Mouse (Mus musculus) olfactory bulb, adult 2 months (tissue): Measurements from ENCODE around the gene Olfr332. TPM values are rescaled to one million over a fixed set of nuclear protein-coding genes. Genes with fewer than 3 reads are reported as not detected.
"Not testable (repeated sequence)": the region's sequence is repeated elsewhere in the genome, so short reads cannot be mapped to it uniquely, and the experiment has no call there.

Experiments
- H3K27ac ChIP-seq: fragments of 200-500 bp; 2 replicates; pipeline ENCODE4 v1.5.1; 2012; ENCODE audit warnings: low read depth, low read length; ENCODE audit not compliant: insufficient read depth
- H3K4me1 ChIP-seq: fragments of 200-500 bp; 2 replicates; pipeline ENCODE4 v1.6.1; 2012; ENCODE audit warnings: low read length; ENCODE audit not compliant: control insufficient read depth, insufficient read depth
- H3K4me3 ChIP-seq: fragments of 200-500 bp; 2 replicates; pipeline ENCODE4 v1.5.1; 2012; ENCODE audit warnings: mild to moderate bottlenecking, low read depth, low read length, moderate library complexity; ENCODE audit not compliant: insufficient read depth
- CTCF ChIP-seq: fragments of 200-500 bp; IDR thresholded peaks from 2 replicates; pipeline ENCODE4 v1.5.1; 2012; ENCODE audit warnings: low read depth, mild to moderate bottlenecking, low read length, moderate library complexity; ENCODE audit not compliant: insufficient read depth
- POLR2A ChIP-seq: fragments of 200-500 bp; IDR thresholded peaks from 2 replicates; pipeline ENCODE4 v1.6.1; 2012; ENCODE audit warnings: mild to moderate bottlenecking, low read depth, low read length, moderate library complexity; ENCODE audit not compliant: insufficient read depth
- WGBS: fragments of 180-500 bp; shearing (Covaris S2); methylation state at CpG from one replicate; pipeline ENCODE4 v1.1.7; 2018; 5-methylcytosine and 5-hydroxymethylcytosine counted together
- polyA plus RNA-seq: library from polyadenylated mRNA; stranded (reverse); fragments of >200 nt; gene quantifications from 2 replicates; pipeline ENCODE4 v1.2.4, GENCODE M21; 2012; ENCODE audit warnings: low replicate concordance; ENCODE audit not compliant: missing spikeins, insufficient read depth, insufficient read length

The Olfr332 gene
- polyA plus RNA-seq, result not detected in 2 replicates

- H3K4me3 ChIP-seq, result no peak within 1 kb of the TSS
- no peak within 1 kb of the TSS for H3K27ac ChIP-seq
- WGBS, result 70% methylated on average over 2 of the region's 2 CpGs
- TF ChIP-seq CTCF, result no peak
- TF ChIP-seq POLR2A, result no peak
- no peaks in the 10 kb centered on the region for H3K4me1 ChIP-seq
These were observed at the start of gene Olfr332 for GRCm38 (mm10) chr11:58492455-58492854. Gene Olfr332 (minus strand): TSS chr11:58492555.

- not testable (repeated sequence) for H3K4me1 ChIP-seq, H3K27ac ChIP-seq, H3K4me3 ChIP-seq
These were observed 42.4 kb upstream of the Olfr332 start, which contains the start of gene Olfr330 for GRCm38 (mm10) chr11:58534736-58535135. Gene Olfr330 (minus strand): TSS chr11:58534836.

- H3K4me1 ChIP-seq, H3K4me3 ChIP-seq, H3K27ac ChIP-seq: not testable (repeated sequence)
- 86% methylated on average over 7 of the region's 9 CpGs for WGBS
These were observed 27.4 kb upstream of the Olfr332 start for GRCm38 (mm10) chr11:58519756-58520155.

- H3K4me3 ChIP-seq, H3K27ac ChIP-seq, H3K4me1 ChIP-seq: not testable (repeated sequence)
- WGBS, result 94% methylated on average over 18 of the region's 18 CpGs
These were observed 26.6 kb upstream of the Olfr332 start for GRCm38 (mm10) chr11:58518916-58519315.

- WGBS, result 83% methylated on average over 19 of the region's 19 CpGs
- not testable (repeated sequence) for H3K4me1 ChIP-seq, H3K27ac ChIP-seq, H3K4me3 ChIP-seq
These were observed 16.7 kb upstream of the Olfr332 start for GRCm38 (mm10) chr11:58509058-58509457.

- not testable (repeated sequence) for H3K4me3 ChIP-seq, H3K4me1 ChIP-seq, H3K27ac ChIP-seq
These were observed 10.1 kb upstream of the Olfr332 start, which contains the start of gene Olfr331 for GRCm38 (mm10) chr11:58502472-58502871. Gene Olfr331 (minus strand): TSS chr11:58502572.

- Histone ChIP-seq H3K27ac (no peak overlapping the region), H3K4me3 (no peak overlapping the region), H3K4me1 (no peaks in the 10 kb centered on the region)
- 35% methylated on average over 3 of the region's 3 CpGs for WGBS
- TF ChIP-seq POLR2A (no peak), CTCF (no peak)
These were observed 6.9 kb upstream of the Olfr332 start for GRCm38 (mm10) chr11:58499290-58499689.

GRCm38 (mm10) chr11:58498761-58499160, 6.4 kb upstream of the Olfr332 start:
- no peak for TF ChIP-seq POLR2A
- no peak for TF ChIP-seq CTCF
- no peaks in the 10 kb centered on the region for H3K4me1 ChIP-seq
- H3K27ac ChIP-seq, result no peak overlapping the region
- 77% methylated on average over 9 of the region's 9 CpGs for WGBS
- H3K4me3 ChIP-seq, result no peak overlapping the region

- Histone ChIP-seq H3K4me1 (no peaks in the 10 kb centered on the region), H3K27ac (no peak within 1 kb of the TSS), H3K4me3 (no peak within 1 kb of the TSS)
- TF ChIP-seq CTCF (no peak), POLR2A (no peak)
These were observed 30.2 kb downstream of the Olfr332 start, which contains the start of gene Olfr30 for GRCm38 (mm10) chr11:58462170-58462569. Gene Olfr30 (minus strand): TSS chr11:58462270.

- TF ChIP-seq POLR2A (no peak), CTCF (no peak)
- H3K27ac ChIP-seq, result no peak overlapping the region
- no peaks in the 10 kb centered on the region for H3K4me1 ChIP-seq
- WGBS, result 67% methylated on average over 4 of the region's 4 CpGs
- no peak overlapping the region for H3K4me3 ChIP-seq
These were observed 38.8 kb downstream of the Olfr332 start for GRCm38 (mm10) chr11:58453592-58453991.
